Mouse (Mus musculus) liver, adult 2 months (tissue): ENCODE data around the gene Krt75. TPM values are rescaled to one million over a fixed set of nuclear protein-coding genes. Genes with fewer than 3 reads are reported as not detected.

Source experiments
- DNase-seq: peaks from one replicate; pipeline ENCODE4 v3.0.0-alpha.2; 2011; ENCODE audit warnings: low read depth, low spot score; ENCODE audit errors: extremely low read depth
- H3K27ac ChIP-seq: fragments of 200-500 bp; replicated peaks from 2 replicates; pipeline ENCODE4 v1.5.1; 2012; ENCODE audit warnings: low read depth, mild to moderate bottlenecking, control low read depth, inconsistent platforms, low read length; ENCODE audit not compliant: insufficient read depth
- H3K27me3 ChIP-seq: fragments of 200-500 bp; 2 replicates; pipeline ENCODE4 v1.6.1; 2012; ENCODE audit warnings: mild to moderate bottlenecking, moderate library complexity, low read length, inconsistent platforms; ENCODE audit not compliant: control insufficient read depth, insufficient read depth
- H3K36me3 ChIP-seq: fragments of 200-500 bp; 2 replicates; pipeline ENCODE4 v1.6.1; 2012; ENCODE audit warnings: low read length, inconsistent platforms; ENCODE audit not compliant: control insufficient read depth, insufficient read depth
- H3K4me1 ChIP-seq: fragments of 200-500 bp; 2 replicates; pipeline ENCODE4 v1.6.1; 2011; ENCODE audit warnings: low read length; ENCODE audit not compliant: control insufficient read depth, insufficient read depth
- H3K4me3 ChIP-seq: fragments of 200-500 bp; 2 replicates; pipeline ENCODE4 v1.5.1; 2011; ENCODE audit warnings: low read depth, mild to moderate bottlenecking, control low read depth, low read length, moderate library complexity; ENCODE audit not compliant: insufficient read depth
- H3K79me2 ChIP-seq: fragments of 200-500 bp; 2 replicates; pipeline ENCODE4 v1.6.1; 2012; ENCODE audit warnings: inconsistent platforms, mild to moderate bottlenecking, low read length, moderate library complexity; ENCODE audit not compliant: control insufficient read depth, insufficient read depth
- H3K9ac ChIP-seq: fragments of 200-500 bp; 2 replicates; pipeline ENCODE4 v1.6.1; 2012; ENCODE audit warnings: low read depth, mild to moderate bottlenecking, control low read depth, inconsistent platforms, low read length
- CTCF ChIP-seq: fragments of 200-500 bp; IDR thresholded peaks from 2 replicates; pipeline ENCODE4 v1.5.1; 2011; ENCODE audit warnings: low read depth, low read length, control low read depth
- POLR2A ChIP-seq: fragments of 200-500 bp; IDR thresholded peaks from 2 replicates; pipeline ENCODE4 v1.6.1; 2011; ENCODE audit warnings: low read length, control low read depth; ENCODE audit not compliant: insufficient read depth; ENCODE audit errors: extremely low read depth
- WGBS: fragments of 180-500 bp; shearing (Covaris S2); methylation state at CpG from one replicate; pipeline ENCODE4 v1.1.7; 2018; 5-methylcytosine and 5-hydroxymethylcytosine counted together
- polyA plus RNA-seq: library from polyadenylated mRNA; depleted of rRNA; stranded (reverse); fragments of >200 nt; gene quantifications from 2 replicates; pipeline ENCODE4 v1.2.3, GENCODE M21; 2012
- total RNA-seq: library from RNA; depleted of rRNA; stranded (reverse); fragments of >200 nt; gene quantifications from 2 replicates; pipeline ENCODE4 v1.2.3, GENCODE M21; 2014

Gene Krt75
- total and polyA plus RNA-seq, 2 experiments = not detected

DNA sequence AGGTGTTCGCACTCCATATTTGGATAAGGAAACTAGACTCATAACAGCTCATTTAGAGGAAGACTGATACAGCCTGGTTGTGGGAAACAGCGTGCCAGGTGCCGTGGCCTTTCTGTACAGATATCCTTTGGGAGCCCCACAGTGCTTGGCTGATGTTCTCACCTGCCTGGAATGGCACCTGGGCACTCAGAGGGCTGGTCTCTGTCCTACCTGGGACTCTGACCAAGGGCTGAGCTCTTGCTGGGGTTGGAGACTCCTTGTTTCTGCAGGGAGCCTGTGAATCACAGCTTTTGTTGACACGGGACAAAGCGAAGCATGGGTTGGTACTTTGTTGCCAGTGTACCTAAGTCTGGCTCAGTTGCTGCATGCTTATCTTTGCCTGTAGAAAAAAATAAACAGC lies 1.8 kb upstream of the Krt75 start:
- H3K79me2 ChIP-seq = no peaks in the 10 kb centered on the region
- DNase-seq = no peak
- no peaks in the 10 kb centered on the region for H3K36me3 ChIP-seq
- 63% methylated on average over 5 of the region's 5 CpGs for WGBS
- H3K4me3 ChIP-seq = no peak overlapping the region
- no peaks in the 10 kb centered on the region for H3K27me3 ChIP-seq
- no peaks in the 10 kb centered on the region for H3K4me1 ChIP-seq
- H3K27ac ChIP-seq = no peak overlapping the region
- no peak for TF ChIP-seq POLR2A
- TF ChIP-seq CTCF = no peak
- H3K9ac ChIP-seq = no peak overlapping the region

DNA sequence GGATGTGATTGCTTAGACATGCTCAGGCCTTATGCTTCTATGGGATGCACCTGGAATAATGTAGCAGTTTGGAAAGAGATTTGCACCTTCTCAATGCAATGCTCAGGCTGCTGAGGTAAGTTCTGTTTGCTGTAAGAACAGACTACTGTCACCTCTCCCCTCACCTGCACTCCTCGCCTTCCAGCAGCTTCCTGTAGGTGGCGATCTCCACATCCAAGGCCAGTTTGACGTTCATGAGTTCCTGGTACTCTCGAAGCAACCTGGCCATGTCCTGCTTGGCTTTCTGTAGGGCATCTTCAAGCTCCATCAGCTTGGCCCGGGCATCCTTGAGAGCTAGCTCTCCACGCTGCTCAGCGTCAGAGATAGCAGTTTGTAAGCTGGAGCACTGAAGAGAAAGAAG lies 5.9 kb downstream of the Krt75 start:
- Histone ChIP-seq H3K79me2 (no peaks in the 10 kb centered on the region), H3K9ac (no peak overlapping the region), H3K27me3 (no peaks in the 10 kb centered on the region), H3K27ac (no peak overlapping the region), H3K4me1 (no peaks in the 10 kb centered on the region), H3K4me3 (no peak overlapping the region), H3K36me3 (no peaks in the 10 kb centered on the region)
- DNase-seq = peak; percentile 6
- TF ChIP-seq POLR2A (no peak), CTCF (peak; percentile 45; the same call in 1 of the 2 replicates)
- WGBS = 32% methylated on average over 7 of the region's 7 CpGs

DNA sequence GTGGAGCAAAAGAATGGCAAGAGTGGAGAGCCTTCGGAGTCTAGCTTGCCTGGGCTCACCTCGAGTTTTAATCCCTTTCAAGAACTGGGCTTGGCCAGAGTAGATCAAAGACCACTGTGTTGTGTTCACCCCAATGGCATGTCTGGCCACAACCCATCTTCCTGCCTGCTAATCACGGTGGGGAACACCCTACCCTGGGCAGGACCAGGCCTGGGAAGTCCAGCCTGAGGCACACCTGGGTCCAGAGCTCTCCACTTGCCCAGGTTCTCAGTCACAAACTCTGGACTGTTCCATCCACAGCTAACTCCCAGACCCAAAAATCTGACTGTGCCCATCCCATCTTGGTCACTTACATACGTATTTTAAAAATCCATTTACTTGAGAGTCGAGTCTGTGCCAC lies 10.9 kb downstream of the Krt75 start, which contains the start of gene Krt90:
Gene Krt90, minus strand, starts transcription at position 101 of the 400 bp plus-strand sequence.
- no peak for DNase-seq
- WGBS = 49% methylated on average over 5 of the region's 5 CpGs
- Histone ChIP-seq H3K27me3 (no peaks in the 10 kb centered on the region), H3K36me3 (no peaks in the 10 kb centered on the region), H3K4me3 (no peak within 1 kb of the TSS), H3K27ac (no peak within 1 kb of the TSS), H3K79me2 (no peaks in the 10 kb centered on the region), H3K4me1 (no peaks in the 10 kb centered on the region), H3K9ac (no peak within 1 kb of the TSS)
- TF ChIP-seq POLR2A = no peak
- TF ChIP-seq CTCF = no peak

DNA sequence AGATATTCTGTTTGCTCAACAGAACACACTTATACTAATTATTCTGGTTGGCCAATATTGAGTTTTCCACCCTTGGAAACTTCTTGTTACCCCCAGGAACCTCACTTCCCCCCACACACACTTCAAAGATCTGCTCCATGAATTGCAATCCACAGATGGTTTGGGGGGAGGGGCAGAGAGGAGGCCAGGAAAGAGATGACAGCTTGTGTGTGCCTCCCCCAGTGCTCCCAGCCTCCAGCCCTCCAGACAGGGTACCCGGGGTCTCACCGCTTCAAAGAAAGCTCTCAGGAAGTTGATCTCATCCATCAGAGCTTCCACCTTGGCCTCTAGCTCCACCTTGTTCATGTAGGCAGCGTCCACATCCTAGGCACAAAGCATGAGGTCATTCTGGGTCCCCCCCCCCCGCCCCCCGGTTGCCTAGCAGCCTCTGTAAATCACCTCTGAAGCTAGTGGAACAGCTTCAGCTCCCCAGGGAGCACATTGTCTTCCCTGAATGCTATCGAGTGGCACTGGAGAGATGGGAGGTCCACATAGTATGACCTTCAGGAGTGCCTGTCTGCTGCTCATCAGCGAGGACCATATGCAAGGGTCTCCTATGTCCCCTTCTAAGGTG lies 15.6 kb downstream of the Krt75 start:
- H3K27me3 ChIP-seq = no peaks in the 10 kb centered on the region
- no peak overlapping the region for H3K9ac ChIP-seq
- no peak for TF ChIP-seq POLR2A
- no peak for TF ChIP-seq CTCF
- H3K4me3 ChIP-seq = no peak overlapping the region
- no peaks in the 10 kb centered on the region for H3K36me3 ChIP-seq
- no peaks in the 10 kb centered on the region for H3K4me1 ChIP-seq
- no peak for DNase-seq
- H3K79me2 ChIP-seq = no peaks in the 10 kb centered on the region
- no peak overlapping the region for H3K27ac ChIP-seq
- WGBS = 21% methylated on average over 7 of the region's 7 CpGs

DNA sequence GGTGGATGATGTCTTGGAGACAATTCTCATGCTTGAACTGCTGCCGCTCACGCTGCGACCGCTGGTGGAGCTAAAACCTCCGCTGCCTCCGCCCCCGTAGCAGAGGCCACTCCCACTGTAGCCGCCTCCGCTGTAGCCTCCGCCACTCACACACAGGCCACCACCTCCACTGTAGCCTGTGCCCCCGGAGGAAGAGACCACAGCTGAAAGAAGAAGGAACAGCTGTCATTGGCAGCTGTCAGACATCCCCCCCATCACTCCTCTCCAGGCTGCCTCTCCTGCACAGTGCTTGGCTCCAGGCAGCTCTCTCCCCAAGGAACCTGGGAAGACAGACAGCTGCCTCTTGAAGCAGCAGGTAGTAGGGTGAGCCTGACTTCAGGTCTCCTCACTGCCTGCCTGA lies 20.5 kb downstream of the Krt75 start:
- Histone ChIP-seq H3K27me3 (no peaks in the 10 kb centered on the region), H3K79me2 (no peaks in the 10 kb centered on the region), H3K27ac (no peak overlapping the region), H3K36me3 (no peaks in the 10 kb centered on the region), H3K4me1 (no peaks in the 10 kb centered on the region), H3K4me3 (no peak overlapping the region), H3K9ac (no peak overlapping the region)
- DNase-seq = no peak
- no peak for TF ChIP-seq POLR2A
- TF ChIP-seq CTCF = no peak
- WGBS = 2% methylated on average over 11 of the region's 11 CpGs

DNA sequence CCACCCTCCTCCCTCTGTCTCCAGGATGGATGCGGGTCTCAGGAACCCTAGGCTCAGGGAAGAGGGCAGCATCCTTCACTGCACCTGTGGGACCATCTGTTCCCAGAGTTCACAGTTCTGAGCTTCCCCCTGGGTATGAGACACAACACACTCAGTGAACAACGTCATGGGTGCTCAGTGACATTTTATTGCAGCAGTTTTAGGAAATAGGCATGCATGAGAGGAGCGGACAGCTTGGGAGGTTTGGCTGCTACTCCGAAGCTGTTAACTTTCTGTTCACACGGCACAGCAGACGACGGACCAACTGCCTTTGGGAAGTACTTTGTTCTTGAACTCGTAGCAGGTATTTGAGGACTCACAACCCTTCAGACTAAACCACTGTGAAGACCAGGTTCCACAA lies 21.5 kb downstream of the Krt75 start:
- WGBS = 77% methylated on average over 8 of the region's 8 CpGs
- H3K79me2 ChIP-seq = no peaks in the 10 kb centered on the region

More for the DNA sequence above, 21.5 kb downstream of the Krt75 start:
- TF ChIP-seq POLR2A = no peak
- TF ChIP-seq CTCF = no peak
- no peaks in the 10 kb centered on the region for H3K36me3 ChIP-seq
- H3K27me3 ChIP-seq = no peaks in the 10 kb centered on the region
- no peak for DNase-seq
- no peaks in the 10 kb centered on the region for H3K4me1 ChIP-seq
- no peak overlapping the region for H3K9ac ChIP-seq
- H3K27ac ChIP-seq = no peak overlapping the region
- no peak overlapping the region for H3K4me3 ChIP-seq
